Mouse (Mus musculus) G1E (cell line): Measurements from ENCODE around the gene Slc1a7. TPM values are rescaled to one million over a fixed set of nuclear protein-coding genes. Genes with fewer than 3 reads are reported as not detected.

Source experiments
- ATAC-seq: 2 replicates; pipeline ENCODE4 v1.8.0; 2016; ENCODE audit warnings: mild to moderate bottlenecking; ENCODE audit not compliant: insufficient number of reproducible peaks, poor library complexity, low FRiP score, severe bottlenecking; ENCODE audit errors: extremely low read depth
- DNase-seq: peaks from one replicate; pipeline ENCODE4 v3.0.0; 2012; ENCODE audit warnings: low spot score
- H3K27me3 ChIP-seq: 2 replicates; pipeline ENCODE4 v1.6.1; 2012; ENCODE audit warnings: mild to moderate bottlenecking, low read length, inconsistent platforms; ENCODE audit not compliant: insufficient read depth
- H3K36me3 ChIP-seq: replicated peaks from 2 replicates; pipeline ENCODE3; 2012; ENCODE audit warnings: mild to moderate bottlenecking, inconsistent platforms
- H3K4me1 ChIP-seq: 2 replicates; pipeline ENCODE4 v1.6.1; 2012; ENCODE audit warnings: low read depth, low read length, inconsistent platforms, mixed read lengths; ENCODE audit not compliant: insufficient read depth
- H3K4me3 ChIP-seq: 2 replicates; pipeline ENCODE4 v1.5.1; 2012; ENCODE audit warnings: low read depth, mild to moderate bottlenecking, inconsistent platforms, low read length, moderate library complexity, mixed read lengths
- H3K9me3 ChIP-seq: replicated peaks from 2 replicates; pipeline ENCODE4 v1.6.1; 2012; ENCODE audit warnings: inconsistent platforms
- CTCF ChIP-seq: IDR thresholded peaks from 2 replicates; pipeline ENCODE4 v1.5.1; 2012; ENCODE audit warnings: low read depth, low read length, inconsistent platforms, mixed read lengths
- GATA1 ChIP-seq: IDR thresholded peaks from 2 replicates; pipeline ENCODE4 v1.6.1; 2012; ENCODE audit warnings: borderline replicate concordance, low read length, inconsistent platforms, mixed read lengths
- GATA2 ChIP-seq: IDR thresholded peaks from 2 replicates; pipeline ENCODE4 v1.6.1; 2012; ENCODE audit warnings: low read depth, low read length, inconsistent platforms, borderline replicate concordance
- POLR2AphosphoS5 ChIP-seq: IDR thresholded peaks from 2 replicates; pipeline ENCODE4 v1.6.1; 2012; ENCODE audit warnings: low read depth, low read length, inconsistent platforms; ENCODE audit not compliant: insufficient replicate concordance
- TAL1 ChIP-seq: conservative IDR thresholded peaks from 2 replicates; pipeline ENCODE4 v1.6.1; 2012; ENCODE audit warnings: low read depth, low read length, inconsistent platforms, mixed read lengths
- polyA plus RNA-seq: library from polyadenylated mRNA; stranded (reverse); fragments of >175 nt; gene quantifications from 2 replicates; pipeline ENCODE4 v1.2.3, GENCODE M21; 2012
- total RNA-seq, 2 experiments: library from RNA; stranded (forward) in 1 of 2; stranded (reverse) in 1 of 2; fragments of 200-1000 nt in 1 of 2; fragments of >200 nt in 1 of 2; fragmentation: Nextera tagmentation in 1 of 2; gene quantifications; 2 replicates each; pipeline ENCODE4 v1.2.3; 2014 to 2017

Gene Slc1a7
- total and polyA plus RNA-seq, 3 experiments: 0.11 TPM; not detected in 2

GRCm38 (mm10) chr4:108032352-108032849 is 64.3 kb downstream of the Slc1a7 start:
- DNase-seq (no peak), ATAC-seq (no peak)
- no peak for TF ChIP-seq POLR2AphosphoS5
- no peak for TF ChIP-seq CTCF
- no peak for TF ChIP-seq GATA2
- TF ChIP-seq GATA1: no peak
- no peak for TF ChIP-seq TAL1
- Histone ChIP-seq H3K4me3 (no peak overlapping the region), H3K27me3 (peaks cover 45% of the 10 kb centered on the region), H3K36me3 (no peaks in the 10 kb centered on the region), H3K4me1 (no peaks in the 10 kb centered on the region; the same call in 1 of the 2 replicates), H3K9me3 (no peaks in the 10 kb centered on the region)

GRCm38 (mm10) chr4:108033041-108033764 is 65.1 kb downstream of the Slc1a7 start:
- Histone ChIP-seq H3K4me3 (no peak overlapping the region), H3K4me1 (no peaks in the 10 kb centered on the region; the same call in 1 of the 2 replicates), H3K9me3 (no peaks in the 10 kb centered on the region), H3K27me3 (peaks cover 40% of the 10 kb centered on the region), H3K36me3 (no peaks in the 10 kb centered on the region)
- TF ChIP-seq CTCF (no peak), TAL1 (no peak), POLR2AphosphoS5 (no peak), GATA2 (no peak), GATA1 (no peak)
- ATAC-seq (no peak), DNase-seq (no peak)

- Histone ChIP-seq H3K36me3 (peaks cover 8% of the 10 kb centered on the region), H3K27me3 (peaks cover 22% of the 10 kb centered on the region), H3K4me3 (no peak overlapping the region), H3K4me1 (no peaks in the 10 kb centered on the region), H3K9me3 (no peaks in the 10 kb centered on the region)
- TF ChIP-seq POLR2AphosphoS5 (no peak), GATA1 (no peak)
- ATAC-seq (no peak), DNase-seq (no peak)
Observed at GRCm38 (mm10) chr4:108037027-108037426, 68.9 kb downstream of the Slc1a7 start.

GRCm38 (mm10) chr4:108045136-108046107 is 77.3 kb downstream of the Slc1a7 start:
- DNase-seq: no peak
- TF ChIP-seq POLR2AphosphoS5 (no peak), TAL1 (no peak), GATA1 (no peak), GATA2 (no peak), CTCF (no peak)
- Histone ChIP-seq H3K4me3 (no peak overlapping the region), H3K27me3 (no peaks in the 10 kb centered on the region), H3K4me1 (no peaks in the 10 kb centered on the region), H3K36me3 (peaks cover 79% of the 10 kb centered on the region), H3K9me3 (no peaks in the 10 kb centered on the region)
- no peak for ATAC-seq

GRCm38 (mm10) chr4:108046136-108046535 is 78.0 kb downstream of the Slc1a7 start:
- Histone ChIP-seq H3K4me1 (no peaks in the 10 kb centered on the region), H3K4me3 (no peak overlapping the region), H3K27me3 (no peaks in the 10 kb centered on the region), H3K9me3 (no peaks in the 10 kb centered on the region), H3K36me3 (peaks cover 84% of the 10 kb centered on the region)
- DNase-seq (no peak), ATAC-seq (no peak)
- TF ChIP-seq GATA1 (no peak), POLR2AphosphoS5 (no peak), CTCF (no peak), GATA2 (no peak), TAL1 (no peak)

GRCm38 (mm10) chr4:108051687-108052274 is 83.6 kb downstream of the Slc1a7 start:
- DNase-seq: no peak
- ATAC-seq: no peak
- H3K4me1 ChIP-seq: no peaks in the 10 kb centered on the region
- H3K9me3 ChIP-seq: no peaks in the 10 kb centered on the region
- no peaks in the 10 kb centered on the region for H3K27me3 ChIP-seq
- TF ChIP-seq CTCF (no peak), GATA1 (no peak), POLR2AphosphoS5 (no peak), TAL1 (no peak), GATA2 (no peak)
- H3K36me3 ChIP-seq: peaks cover 92% of the 10 kb centered on the region
- H3K4me3 ChIP-seq: no peak overlapping the region
